Mouse (Mus musculus) embryonic fibroblast, embryonic 13.5 days (primary cell): ENCODE data around the gene Srebf2.

Experiments used
- CTCF ChIP-seq: IDR thresholded peaks from 2 replicates; pipeline ENCODE4 v1.5.1; 2011; ENCODE audit warnings: mild to moderate bottlenecking, control low read depth, low read length, moderate library complexity, borderline replicate concordance; ENCODE audit not compliant: insufficient read depth
- POLR2A ChIP-seq: IDR thresholded peaks from 2 replicates; pipeline ENCODE4 v1.6.1; 2011; ENCODE audit warnings: low read depth, mild to moderate bottlenecking, control low read depth, low read length, moderate library complexity

DNA sequence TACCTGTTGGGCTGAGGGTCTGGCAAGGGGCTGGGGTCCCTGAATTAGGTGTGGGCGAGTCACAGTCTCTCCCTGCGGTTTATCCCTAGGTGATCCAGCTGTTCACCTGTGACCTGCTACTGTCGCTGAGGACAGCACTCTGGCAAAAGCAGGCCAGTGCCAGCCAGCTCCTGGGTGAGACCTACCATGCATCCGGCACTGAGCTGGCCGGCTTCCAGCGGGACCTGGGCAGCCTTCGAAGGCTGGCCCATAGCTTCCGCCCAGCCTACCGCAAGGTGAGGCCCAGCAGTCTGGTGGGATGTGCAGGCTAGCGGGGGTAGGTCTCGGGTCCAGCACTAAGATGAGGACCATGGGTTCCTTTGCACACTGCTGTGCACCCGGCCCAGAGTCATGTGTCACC is 52.6 kb downstream of the Srebf2 start:
- TF ChIP-seq CTCF: no peak
- no peak for TF ChIP-seq POLR2A
